ENCODE assay signal across 21 mouse cellular contexts in the genomic region with DNA sequence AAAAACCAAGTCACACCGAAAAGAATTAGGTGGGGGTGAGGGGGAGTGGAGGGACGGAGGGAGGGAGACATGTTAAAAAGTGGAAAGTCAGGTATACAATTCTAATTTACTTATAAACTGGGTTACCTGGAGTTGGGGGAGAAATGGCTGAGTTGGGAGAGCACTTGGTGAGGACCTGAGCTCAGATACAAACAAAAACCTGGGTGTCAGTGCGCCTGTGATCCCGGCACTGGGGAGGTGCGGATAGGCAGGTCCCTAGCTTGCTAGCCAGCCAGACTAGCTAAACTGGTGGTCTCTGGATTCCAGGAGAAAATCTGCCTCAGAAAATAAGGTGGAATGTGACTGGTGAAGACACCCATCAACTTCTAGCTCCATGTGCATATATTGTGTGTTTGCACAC.
DNase-seq lines count a peak whose midpoint lies in the region; ATAC-seq lines count a peak whose summit lies in the region.
"Had no signal": no experiment of that assay in that cellular context is flagged by ENCODE, and none has a peak within 500 bp of the region (broad histone marks: within the 10 kb centered on the region; RNA-seq: fewer than 3 reads in every experiment).

No protein-coding gene starts in this region.

- H3K27ac ChIP-seq in lung, embryonic 15.5 days = peak overlapping the region; percentile 24; the same call in 1 of the 2 replicates
- H3K27ac ChIP-seq: embryonic facial prominence, embryonic 12.5 days; embryonic facial prominence, embryonic 15.5 days; forebrain, embryonic 10.5 days; forebrain, embryonic 12.5 days had no signal

- WGBS in lung, embryonic 15.5 days = 74% methylated on average over 5 of the region's 5 CpGs

- no peak overlapping the region for H3K9ac ChIP-seq in lung, embryonic 15.5 days
- H3K9ac ChIP-seq: embryonic facial prominence, embryonic 12.5 days; embryonic facial prominence, embryonic 15.5 days; forebrain, embryonic 12.5 days had no signal

- no peak overlapping the region for H3K4me2 ChIP-seq in lung, embryonic 15.5 days
- H3K4me2 ChIP-seq: embryonic facial prominence, embryonic 12.5 days; embryonic facial prominence, embryonic 15.5 days; forebrain, embryonic 12.5 days had no signal

- no peaks in the 10 kb centered on the region for H3K27me3 ChIP-seq in lung, embryonic 15.5 days
- H3K27me3 ChIP-seq: embryonic facial prominence, embryonic 12.5 days; embryonic facial prominence, embryonic 15.5 days; forebrain, embryonic 12.5 days had no signal

- H3K4me1 ChIP-seq in lung, embryonic 15.5 days = peaks cover 10% of the 10 kb centered on the region
- H3K4me1 ChIP-seq: embryonic facial prominence, embryonic 15.5 days had no signal

- H3K36me3 ChIP-seq in lung, embryonic 15.5 days = no peaks in the 10 kb centered on the region
- H3K36me3 ChIP-seq: embryonic facial prominence, embryonic 12.5 days; embryonic facial prominence, embryonic 15.5 days; forebrain, embryonic 10.5 days; forebrain, embryonic 12.5 days had no signal

- H3K4me3 ChIP-seq in lung, embryonic 15.5 days = no peak overlapping the region
- H3K4me3 ChIP-seq: embryonic facial prominence, embryonic 12.5 days; embryonic facial prominence, embryonic 15.5 days; erythroblast, embryonic 14.5 days; forebrain, embryonic 10.5 days; forebrain, embryonic 12.5 days had no signal

- ATAC-seq in lung, embryonic 15.5 days (ENCODE audit: borderline replicate concordance, extremely low read depth, low FRiP score, low TSS enrichment) = no peak
- ATAC-seq: forebrain, embryonic 14.5 days; forebrain, embryonic 16.5 days had no signal

- no peaks in the 10 kb centered on the region for H3K9me3 ChIP-seq in lung, embryonic 15.5 days
- H3K9me3 ChIP-seq: embryonic facial prominence, embryonic 12.5 days; embryonic facial prominence, embryonic 15.5 days; forebrain, embryonic 12.5 days had no signal

- DNase-seq in heart, adult 11 months = peak; percentile 52
- no peak for DNase-seq in heart, adult 9 months (ENCODE audit: low spot score in 2 of 2)
- DNase-seq in lung, postnatal 25 days (ENCODE audit: low spot score) = no peak
- DNase-seq: adrenal gland, adult 2 months; adrenal gland, postnatal 10 days; adrenal gland, postnatal 25 days; cerebellum, adult 11 months; cerebellum, adult 18-20 months; cerebellum, adult 8-10 months; cerebellum, adult 9-11 months; cerebellum, postnatal 14 days; cerebellum, postnatal 36 days; embryo, embryonic 11 days had no signal
